Mouse (Mus musculus): ENCODE measurements around the gene Mul1.

Mul1 gene

DNA sequence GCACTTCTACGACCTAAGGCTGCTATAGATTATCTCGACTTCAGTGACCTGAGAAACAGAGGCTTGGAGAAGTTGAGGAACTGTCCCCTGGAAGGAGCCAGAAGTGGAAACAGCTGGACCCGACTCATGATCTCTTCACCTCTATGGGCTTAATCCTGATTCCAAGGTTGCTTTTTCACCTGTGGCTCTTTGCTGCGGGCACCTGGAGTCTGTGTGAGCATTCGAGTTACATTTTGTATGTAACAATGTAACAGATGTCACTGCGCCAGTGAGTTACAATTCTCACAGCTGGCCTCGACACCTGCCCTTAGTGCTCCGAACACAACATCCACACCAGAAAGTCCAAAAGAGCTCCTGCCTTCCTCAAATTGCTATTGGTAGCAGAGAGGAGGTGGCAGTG, 31.0 kb downstream of the Mul1 start:
- ChIA-PET CTCF (interaction anchor here (0.5 to 1.0 kb wide), 4 partner anchors 16 to 871 kb away, joined by 3 to 19 read pairs (median 3); no protein-coding TSS in a partner anchor), POLR2A (interaction anchor here (0.5 to 3.0 kb wide), 9 partner anchors 9 to 1156 kb away, joined by 3 to 28 read pairs (median 3); no protein-coding TSS in a partner anchor)

- ChIA-PET POLR2A (no interaction called here), CTCF (interaction anchor here in 1 of 4 experiments (0.8 kb wide), 1 partner anchor 18 kb away, joined by 3 read pairs; no protein-coding TSS in a partner anchor)
Measured at GRCm38 (mm10) chr4:138466690-138467089, 32.2 kb downstream of the Mul1 start.

- POLR2A ChIA-PET: interaction anchor here in 1 of 4 experiments (0.6 kb wide), 1 partner anchor 29 kb away, joined by 3 read pairs; no protein-coding TSS in a partner anchor
- CTCF ChIA-PET: interaction anchor here in 1 of 4 experiments (0.8 kb wide), 1 partner anchor 18 kb away, joined by 3 read pairs; no protein-coding TSS in a partner anchor
Measured at GRCm38 (mm10) chr4:138467451-138467850, 33.0 kb downstream of the Mul1 start.

GRCm38 (mm10) chr4:138469080-138469479, 34.6 kb downstream of the Mul1 start:
- ChIA-PET CTCF (interaction anchor here in 3 of 4 experiments (0.6 to 0.8 kb wide), 4 partner anchors 10 to 211 kb away, joined by 3 to 5 read pairs (median 4); no protein-coding TSS in a partner anchor), POLR2A (interaction anchor here in 2 of 4 experiments (0.5 to 1.0 kb wide), 6 partner anchors 12 to 309 kb away, joined by 3 to 5 read pairs (median 3); no protein-coding TSS in a partner anchor)

DNA sequence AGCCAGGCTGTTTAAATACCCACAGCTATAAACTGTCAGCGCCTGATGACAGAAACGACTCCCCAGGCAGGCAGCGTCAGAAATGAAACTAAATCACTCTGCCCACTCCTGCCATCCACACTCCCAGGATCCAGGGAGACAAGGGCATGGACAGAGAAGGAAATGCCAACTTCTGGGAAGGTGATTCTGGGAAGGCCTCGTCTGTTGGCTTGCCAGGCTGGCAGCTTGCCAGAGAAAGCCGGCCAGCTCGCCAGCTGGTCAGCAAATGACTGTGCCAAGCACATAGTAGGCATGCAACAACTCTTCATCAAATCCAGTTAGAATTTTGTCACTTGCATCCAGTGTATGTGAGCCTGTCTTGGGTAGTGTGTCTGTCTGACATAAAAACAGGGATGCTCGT, 36.8 kb downstream of the Mul1 start:
- ChIA-PET POLR2A (interaction anchor here in 1 of 4 experiments (0.6 kb wide), 1 partner anchor 22 kb away, joined by 3 read pairs; no protein-coding TSS in a partner anchor), CTCF (no interaction called here)

DNA sequence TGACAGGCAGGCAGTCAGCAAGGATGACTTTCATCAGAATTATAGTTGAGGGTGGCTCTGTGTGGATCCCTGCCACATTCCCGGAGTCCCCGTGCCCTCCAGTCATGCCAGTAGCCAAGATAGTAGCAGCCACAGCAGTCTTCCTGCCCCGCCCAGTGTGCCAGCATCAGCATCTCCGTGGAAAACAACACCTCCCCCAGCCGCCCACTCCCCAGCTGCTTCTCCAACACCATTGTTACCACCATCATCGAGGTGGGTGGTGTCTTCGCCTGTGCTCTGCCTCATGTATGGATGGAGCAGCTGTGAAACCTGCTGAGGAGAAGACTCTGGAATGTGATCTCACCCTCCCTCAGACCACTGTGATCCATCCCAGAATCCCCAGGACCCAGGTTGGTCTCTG, 45.1 kb downstream of the Mul1 start:
- CTCF ChIA-PET: interaction anchor here in 3 of 4 experiments (0.6 to 0.7 kb wide), 4 partner anchors 26 to 1123 kb away, joined by 3 to 15 read pairs (median 4); partner anchors contain the start of gene Gm21969 (in 1 of the 3)
- POLR2A ChIA-PET: interaction anchor here in 3 of 4 experiments (0.6 to 1.9 kb wide), 5 partner anchors 10 to 30 kb away, joined by 3 to 6 read pairs (median 4); no protein-coding TSS in a partner anchor

GRCm38 (mm10) chr4:138480962-138481361, 46.5 kb downstream of the Mul1 start:
- POLR2A ChIA-PET: interaction anchor here in 2 of 4 experiments (0.9 to 1.9 kb wide), 4 partner anchors 9 to 17 kb away, joined by 3 to 6 read pairs (median 4); no protein-coding TSS in a partner anchor
- CTCF ChIA-PET: interaction anchor here in 1 of 4 experiments (0.5 to 0.7 kb wide), 2 partner anchors 63 to 1735 kb away, joined by 4 read pairs; no protein-coding TSS in a partner anchor

- CTCF ChIA-PET: interaction anchor here in 1 of 4 experiments (0.6 kb wide), 1 partner anchor 844 kb away, joined by 5 read pairs; no protein-coding TSS in a partner anchor
- POLR2A ChIA-PET: interaction anchor here in 1 of 4 experiments (0.7 kb wide), 2 partner anchors 15 to 87 kb away, joined by 5 to 6 read pairs; no protein-coding TSS in a partner anchor
Measured at GRCm38 (mm10) chr4:138482721-138483120, 48.2 kb downstream of the Mul1 start.

GRCm38 (mm10) chr4:138488241-138488640, 53.8 kb downstream of the Mul1 start:
- ChIA-PET POLR2A (interaction anchor here in 3 of 4 experiments (0.5 to 1.0 kb wide), 5 partner anchors 12 to 1325 kb away, joined by 3 to 5 read pairs (median 4); no protein-coding TSS in a partner anchor), CTCF (interaction anchor here in 2 of 4 experiments (0.6 kb wide), 2 partner anchors 39 to 76 kb away, joined by 3 read pairs; no protein-coding TSS in a partner anchor)

DNA sequence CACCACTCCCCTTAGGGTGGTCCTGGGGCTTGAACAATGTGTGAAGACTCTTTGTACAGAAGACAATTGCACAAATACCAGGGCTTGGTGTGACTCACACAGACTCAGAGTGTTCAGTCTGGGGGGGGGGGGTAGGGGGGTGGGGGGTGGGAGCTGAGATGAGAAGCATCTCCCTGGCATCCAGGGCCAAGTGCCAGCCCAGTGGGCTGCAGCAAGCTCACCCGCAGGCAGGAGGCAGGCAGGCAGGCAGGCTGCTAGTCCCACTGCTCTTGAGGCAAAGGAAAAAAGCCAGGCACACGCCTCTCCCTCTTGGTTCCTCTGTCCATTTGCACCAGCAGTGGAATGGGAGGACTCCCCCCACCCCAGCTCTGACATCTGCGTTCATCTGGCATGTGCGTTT, 56.6 kb downstream of the Mul1 start:
- CTCF ChIA-PET: interaction anchor here in 3 of 4 experiments (0.6 to 1.5 kb wide), 6 partner anchors 9 to 939 kb away, joined by 3 to 5 read pairs (median 4); no protein-coding TSS in a partner anchor
- POLR2A ChIA-PET: interaction anchor here in 2 of 4 experiments (0.6 to 1.7 kb wide), 8 partner anchors 9 to 1487 kb away, joined by 3 to 5 read pairs (median 3); no protein-coding TSS in a partner anchor

Measured in embryonic stem cell, embryonic (primary cell).